Mouse (Mus musculus) gastrocnemius, postnatal 4 days (tissue): ENCODE results near the gene Mgat5b. TPM values are rescaled to one million over a fixed set of nuclear protein-coding genes. Genes with fewer than 3 reads are reported as not detected.
A peak's percentile ranks its signal among the peaks of the same experiment; 100 is the strongest.
"Not testable (repeated sequence)": the region's sequence is repeated elsewhere in the genome, so short reads cannot be mapped to it uniquely, and the experiment has no call there.

Experiments used
- DNase-seq, 2 experiments: peaks; one replicate each; pipeline ENCODE4 v3.0.0; 2021 to 2022; ENCODE audit warnings: low spot score in 2 of 2, mixed read lengths in 2 of 2
- long read RNA-seq, 2 experiments: library from polyadenylated mRNA; stranded (forward); transcript quantifications; one replicate each; pipeline ENCODE4 v2.0.0; 2021
- total RNA-seq, 2 experiments: library from RNA; stranded (reverse); gene quantifications; 2 replicates each; pipeline ENCODE4 v1.2.3; 2021

Mgat5b gene
- 1 to 10 TPM; 1.3 to 1.4 TPM for total RNA-seq
- long read RNA-seq, experiment 1, partial matches to known transcripts, result 1 of 2 reads
- long read RNA-seq, experiment 1, other reads (novel, unspliced or antisense), result 1 of 2 reads
- long read RNA-seq, experiment 2, partial matches to known transcripts, result 0 of 1 reads
- long read RNA-seq, experiment 2, other reads (novel, unspliced or antisense), result 1 of 1 reads

GRCm38 (mm10) chr11:116918323-116919185 lies at the start of gene Mgat5b:
TSS of gene Mgat5b (plus strand) at chr11:116918863.
- DNase-seq, result peak; percentile 75 to 84

- no peak for DNase-seq
Observed at GRCm38 (mm10) chr11:116869223-116869622, 49.4 kb upstream of the Mgat5b start.

- DNase-seq, result no peak
Observed at GRCm38 (mm10) chr11:116869641-116870040, 49.0 kb upstream of the Mgat5b start.

GRCm38 (mm10) chr11:116871538-116871937 lies 47.1 kb upstream of the Mgat5b start:
- no peak for DNase-seq

GRCm38 (mm10) chr11:116873987-116874386 lies 44.7 kb upstream of the Mgat5b start:
- peak in 1 of 2 experiments; percentile 27 for DNase-seq

- DNase-seq, result no peak
Observed at GRCm38 (mm10) chr11:116878454-116878853, 40.2 kb upstream of the Mgat5b start.

- DNase-seq, result no peak
Observed at GRCm38 (mm10) chr11:116880839-116881238, 37.8 kb upstream of the Mgat5b start.

- DNase-seq, result no peak
Observed at GRCm38 (mm10) chr11:116881440-116881839, 37.2 kb upstream of the Mgat5b start.

- DNase-seq, result no peak
Observed at GRCm38 (mm10) chr11:116882446-116882845, 36.2 kb upstream of the Mgat5b start.

- no peak for DNase-seq
Observed at GRCm38 (mm10) chr11:116884061-116884460, 34.6 kb upstream of the Mgat5b start.

- peak; percentile 62 to 79 for DNase-seq
Observed at GRCm38 (mm10) chr11:116885275-116886151, 33.1 kb upstream of the Mgat5b start.

GRCm38 (mm10) chr11:116887136-116887535 lies 31.5 kb upstream of the Mgat5b start:
- no peak for DNase-seq

- DNase-seq, result no peak
Observed at GRCm38 (mm10) chr11:116893532-116894442, 24.9 kb upstream of the Mgat5b start.

GRCm38 (mm10) chr11:116895402-116895801 lies 23.3 kb upstream of the Mgat5b start:
- no peak for DNase-seq

- DNase-seq, result no peak
Observed at GRCm38 (mm10) chr11:116899247-116899646, 19.4 kb upstream of the Mgat5b start.

- not testable (repeated sequence) for DNase-seq
Observed at GRCm38 (mm10) chr11:116902588-116902987, 16.1 kb upstream of the Mgat5b start.

- no peak for DNase-seq
Observed at GRCm38 (mm10) chr11:116905741-116906456, 12.8 kb upstream of the Mgat5b start.

- no peak for DNase-seq
Observed at GRCm38 (mm10) chr11:116913573-116913972, 5.1 kb upstream of the Mgat5b start.

GRCm38 (mm10) chr11:116914267-116914885 lies 4.3 kb upstream of the Mgat5b start:
- DNase-seq, result no peak
